Mouse (Mus musculus) MEL (cell line): ENCODE results near the gene Nsl1.
A peak's percentile ranks its signal among the peaks of the same experiment; 100 is the strongest.

Experiments used
- CHD2 ChIP-seq: IDR thresholded peaks from 2 replicates; pipeline ENCODE4 v1.6.1; 2011; ENCODE audit warnings: low read length, improper control_type of control experiment
- CTCF ChIP-seq, 3 experiments: IDR thresholded peaks in 2 of 3; conservative IDR thresholded peaks in 1 of 3; 2 replicates each; pipeline ENCODE4 v1.5.1; 2011 to 2012; ENCODE audit warnings: low read length in 3 of 3, low read depth in 2 of 3, mild to moderate bottlenecking in 2 of 3, improper control_type of control experiment in 1 of 3, inconsistent platforms in 1 of 3, mixed read lengths in 1 of 3, moderate library complexity in 1 of 3; ENCODE audit not compliant: control insufficient read depth in 1 of 3, insufficient read depth in 1 of 3, poor library complexity in 1 of 3, severe bottlenecking in 1 of 3
- EP300 ChIP-seq, 2 experiments: IDR thresholded peaks; 2 replicates each; pipeline ENCODE4 v1.6.1; 2011; ENCODE audit warnings: improper control_type of control experiment in 2 of 2, low read length in 2 of 2, low read depth in 1 of 2, mild to moderate bottlenecking in 1 of 2
- ETS1 ChIP-seq: IDR thresholded peaks from 2 replicates; pipeline ENCODE4 v1.6.1; 2012; ENCODE audit warnings: low read depth, mild to moderate bottlenecking, inconsistent platforms, low read length, improper control_type of control experiment, moderate library complexity
- HCFC1 ChIP-seq: IDR thresholded peaks from 2 replicates; pipeline ENCODE4 v1.6.1; 2012; ENCODE audit warnings: low read depth, mild to moderate bottlenecking, inconsistent platforms, low read length, improper control_type of control experiment, moderate library complexity
- JUND ChIP-seq: IDR thresholded peaks from 2 replicates; pipeline ENCODE4 v1.6.1; 2011; ENCODE audit warnings: low read depth, mild to moderate bottlenecking, improper control_type of control experiment, low read length
- MXI1 ChIP-seq: IDR thresholded peaks from 2 replicates; pipeline ENCODE4 v1.6.1; 2011; ENCODE audit warnings: mild to moderate bottlenecking, low read depth, low read length, improper control_type of control experiment
- MYB ChIP-seq: IDR thresholded peaks from 2 replicates; pipeline ENCODE4 v1.6.1; 2011; ENCODE audit warnings: mild to moderate bottlenecking, low read depth, low read length, improper control_type of control experiment
- NELFE ChIP-seq: IDR thresholded peaks from 2 replicates; pipeline ENCODE4 v1.6.1; 2011; ENCODE audit warnings: low read depth, low read length, improper control_type of control experiment
- POLR2A ChIP-seq, 2 experiments: IDR thresholded peaks; 2 replicates each; pipeline ENCODE4 v1.6.1; 2011 to 2012; ENCODE audit warnings: low read length in 2 of 2, mild to moderate bottlenecking in 2 of 2, control low read depth in 1 of 2, improper control_type of control experiment in 1 of 2, low read depth in 1 of 2, moderate library complexity in 1 of 2; ENCODE audit not compliant: control insufficient read depth in 1 of 2, insufficient read depth in 1 of 2, poor library complexity in 1 of 2
- TAL1 ChIP-seq: IDR thresholded peaks from 2 replicates; pipeline ENCODE4 v1.6.1; 2012; ENCODE audit warnings: mild to moderate bottlenecking, inconsistent platforms, low read length, moderate library complexity, mixed read lengths
- ZKSCAN1 ChIP-seq: IDR thresholded peaks from 2 replicates; pipeline ENCODE4 v1.6.1; 2012; ENCODE audit warnings: low read depth, mild to moderate bottlenecking, inconsistent platforms, low read length, improper control_type of control experiment, moderate library complexity

DNA sequence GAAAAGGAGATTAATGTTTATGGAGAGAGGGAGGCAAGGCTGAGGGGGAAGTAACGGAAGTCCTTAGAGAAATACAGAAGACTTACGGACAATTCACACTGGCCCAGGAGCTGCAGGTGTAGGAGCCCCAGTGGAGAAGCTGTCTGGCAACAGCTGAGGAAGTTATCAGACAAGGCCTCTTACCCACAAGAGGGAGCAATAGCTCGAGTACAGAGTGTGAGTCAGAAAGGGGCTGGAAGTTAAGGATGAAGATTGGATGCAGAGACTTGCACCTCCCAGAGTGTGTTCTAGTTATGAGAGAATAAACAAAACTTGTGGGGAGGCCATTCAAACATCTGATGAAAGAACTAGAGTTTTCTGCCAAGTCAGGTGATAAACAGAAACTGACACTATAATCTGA, 5.4 kb upstream of the Nsl1 start:
- no peak for TF ChIP-seq POLR2A (IDR thresholded peaks at IDR 0.05; ENCODE audit: control insufficient read depth in 1 of 2, insufficient read depth in 1 of 2, low read depth in 1 of 2, low read length in 2 of 2, poor library complexity in 1 of 2)
- TF ChIP-seq ETS1: no peak
- no peak for TF ChIP-seq HCFC1
- TF ChIP-seq MYB: no peak
- TF ChIP-seq ZKSCAN1: no peak
- no peak for TF ChIP-seq CHD2
- no peak; a peak in 1 of 4 replicates for TF ChIP-seq EP300 (IDR thresholded peaks at IDR 0.05; ENCODE audit: low read depth in 1 of 2, low read length in 2 of 2)
- TF ChIP-seq NELFE: no peak
- peak in 2 of 3 experiments; percentile 25 to 68; a peak in 3 of 6 replicates for TF ChIP-seq CTCF (IDR thresholded peaks at IDR 0.05 in 2 of 3, conservative IDR thresholded peaks at IDR 0.05 in 1 of 3; ENCODE audit: control insufficient read depth in 1 of 3, insufficient read depth in 1 of 3, low read depth in 2 of 3, low read length in 3 of 3, poor library complexity in 1 of 3, severe bottlenecking in 1 of 3)
- no peak for TF ChIP-seq TAL1
- TF ChIP-seq MXI1: no peak
- no peak for TF ChIP-seq JUND
